Mouse (Mus musculus): ENCODE data around the gene Zfp791.

DNA sequence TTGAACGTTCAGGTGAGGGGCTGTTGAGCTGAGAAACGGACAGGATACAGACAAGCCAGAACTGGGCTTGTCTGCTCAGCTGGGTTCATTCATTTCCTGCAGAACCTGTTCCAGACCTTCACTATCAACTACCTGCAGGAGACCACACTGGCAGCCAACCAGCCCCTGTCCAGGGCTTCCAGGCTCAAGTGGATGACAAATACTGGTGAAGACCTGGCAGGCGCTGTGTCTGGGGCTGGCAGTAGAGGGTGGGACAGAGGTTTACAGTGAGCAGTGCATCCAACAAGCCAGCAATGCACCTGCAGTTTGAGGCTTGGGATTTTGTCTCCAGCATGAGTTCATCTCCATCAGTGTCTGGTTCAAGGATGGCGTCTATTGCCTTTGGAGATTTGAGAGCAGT lies 26.0 kb downstream of the Zfp791 start:
- TF ChIP-seq CTCF (IDR thresholded peaks at IDR 0.05; ENCODE audit: extremely low read depth, insufficient read length, insufficient replicate concordance, low read depth, low read length) (no peak), POLR2A (IDR thresholded peaks at IDR 0.05; ENCODE audit: low read depth, low read length) (no peak)

All from small intestine, adult 2 months (tissue).